Mouse (Mus musculus): ENCODE data around the gene Fkbp11.

DNA sequence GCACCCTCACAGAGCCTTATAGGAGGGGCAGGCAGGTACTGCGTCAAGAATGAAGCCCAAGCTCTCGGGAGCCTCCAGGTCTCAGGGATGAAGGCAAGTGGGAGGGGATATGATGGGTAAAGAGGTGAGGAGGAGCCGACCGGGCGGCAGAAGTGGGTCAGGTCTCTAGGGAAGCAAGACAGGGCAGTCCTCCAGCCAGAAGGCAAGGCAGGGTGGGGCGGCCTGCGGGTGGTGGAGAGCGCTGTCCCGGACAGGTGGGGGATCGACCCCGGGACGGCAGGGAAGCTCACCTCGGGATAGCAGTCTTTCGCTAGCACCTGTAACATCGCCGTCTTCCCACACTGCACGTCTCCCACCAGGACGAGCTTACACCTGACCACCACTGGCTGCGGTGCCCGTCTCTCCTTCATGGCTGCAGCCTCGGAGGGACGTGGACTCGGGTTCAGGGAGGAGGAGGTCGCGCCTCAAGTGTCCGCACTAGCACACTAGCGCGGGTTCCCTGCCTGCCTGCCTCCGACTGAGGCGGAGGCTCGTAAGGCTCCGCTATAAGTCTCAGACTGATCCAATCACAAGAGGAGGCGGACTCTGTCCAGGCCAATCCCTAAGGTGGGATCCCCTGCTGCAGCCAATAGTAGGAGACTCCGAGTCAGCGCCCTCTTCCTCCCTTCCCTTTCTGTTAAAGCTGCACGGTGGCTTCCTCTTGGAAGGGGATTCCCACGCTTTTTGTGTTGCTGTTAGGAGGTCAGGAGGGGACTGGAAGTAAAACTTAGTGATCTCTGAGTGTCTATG is 50.9 kb downstream of the Fkbp11 start, which contains the start of gene Rnd1:
- no peak for TF ChIP-seq CTCF (IDR thresholded peaks at IDR 0.05; ENCODE audit: borderline replicate concordance, insufficient read depth, low read depth, low read length)
- TF ChIP-seq POLR2A (IDR thresholded peaks at IDR 0.05; ENCODE audit: borderline replicate concordance, insufficient read depth, low read length), result peak; percentile 100
